Mouse (Mus musculus) gastrocnemius, postnatal 25 days (tissue): ENCODE measurements around the gene Ppard. TPM values are rescaled to one million over a fixed set of nuclear protein-coding genes. Genes with fewer than 3 reads are reported as not detected.
A peak's percentile ranks its signal among the peaks of the same experiment; 100 is the strongest.
"Not testable (repeated sequence)": the region's sequence is repeated elsewhere in the genome, so short reads cannot be mapped to it uniquely, and the experiment has no call there.

ENCODE experiments used
- DNase-seq: peaks from one replicate; pipeline ENCODE4 v3.0.0; 2022
- total RNA-seq, 2 experiments: library from RNA; stranded (reverse); gene quantifications; 1 replicate in 1 of 2; 2 replicates in 1 of 2; pipeline ENCODE4 v1.2.3; 2021

The Ppard gene
- total RNA-seq, 2 experiments from 2014 or later = 29.1 to 30.2 TPM

- no peak for DNase-seq
Measured at GRCm38 (mm10) chr17:28315611-28316160, 83.2 kb downstream of the Ppard start.

- no peak for DNase-seq
Measured at GRCm38 (mm10) chr17:28316476-28316875, 84.0 kb downstream of the Ppard start.

GRCm38 (mm10) chr17:28317091-28317490 lies 84.6 kb downstream of the Ppard start:
- no peak for DNase-seq

- no peak for DNase-seq
Measured at GRCm38 (mm10) chr17:28317725-28318124, 85.2 kb downstream of the Ppard start.

- no peak for DNase-seq
Measured at GRCm38 (mm10) chr17:28321700-28322099, 89.2 kb downstream of the Ppard start.

DNA sequence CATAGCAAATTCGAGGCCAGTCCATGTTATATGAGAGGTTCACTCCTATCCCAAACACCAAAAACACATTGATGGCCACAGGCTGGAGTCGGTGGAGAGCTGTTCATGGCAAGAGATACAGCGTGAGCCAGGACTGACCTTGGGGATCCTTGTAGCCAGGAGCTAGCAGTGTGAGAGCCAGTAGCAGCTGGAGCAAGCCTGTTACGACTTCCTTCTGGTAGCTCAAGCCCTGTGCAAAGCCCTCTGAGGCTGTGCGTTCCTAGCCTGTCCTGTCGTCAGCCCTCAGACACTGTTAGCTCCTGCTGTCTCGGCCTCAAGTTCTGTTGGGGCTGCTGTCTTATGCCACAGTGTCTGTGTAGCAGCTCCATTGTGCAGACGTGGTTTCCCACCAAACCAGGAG lies 91.3 kb downstream of the Ppard start:
- no peak for DNase-seq

GRCm38 (mm10) chr17:28324416-28324815 lies 91.9 kb downstream of the Ppard start:
- DNase-seq = not testable (repeated sequence)

DNA sequence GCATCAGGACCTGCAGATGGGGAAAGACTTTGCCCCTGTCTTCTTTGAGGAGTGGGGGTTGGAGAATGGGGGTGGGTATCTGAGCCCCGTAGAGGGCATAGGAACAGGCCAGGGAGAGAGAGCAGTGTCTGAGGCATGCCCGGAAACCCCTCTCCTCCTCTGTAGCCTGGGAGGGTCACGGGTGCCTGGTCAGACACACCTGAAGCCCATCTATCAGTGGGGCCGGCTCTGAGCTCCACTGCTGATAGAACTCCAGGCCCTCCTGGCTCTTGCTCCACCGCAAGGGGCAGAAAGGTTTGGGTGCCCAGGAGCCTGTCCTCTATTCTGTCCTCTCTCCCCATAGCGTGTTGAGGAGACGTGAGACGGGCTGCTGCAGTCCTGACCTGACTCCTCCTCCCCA lies 93.3 kb downstream of the Ppard start:
- no peak for DNase-seq

- no peak for DNase-seq
Measured at GRCm38 (mm10) chr17:28326951-28327350, 94.5 kb downstream of the Ppard start.

DNA sequence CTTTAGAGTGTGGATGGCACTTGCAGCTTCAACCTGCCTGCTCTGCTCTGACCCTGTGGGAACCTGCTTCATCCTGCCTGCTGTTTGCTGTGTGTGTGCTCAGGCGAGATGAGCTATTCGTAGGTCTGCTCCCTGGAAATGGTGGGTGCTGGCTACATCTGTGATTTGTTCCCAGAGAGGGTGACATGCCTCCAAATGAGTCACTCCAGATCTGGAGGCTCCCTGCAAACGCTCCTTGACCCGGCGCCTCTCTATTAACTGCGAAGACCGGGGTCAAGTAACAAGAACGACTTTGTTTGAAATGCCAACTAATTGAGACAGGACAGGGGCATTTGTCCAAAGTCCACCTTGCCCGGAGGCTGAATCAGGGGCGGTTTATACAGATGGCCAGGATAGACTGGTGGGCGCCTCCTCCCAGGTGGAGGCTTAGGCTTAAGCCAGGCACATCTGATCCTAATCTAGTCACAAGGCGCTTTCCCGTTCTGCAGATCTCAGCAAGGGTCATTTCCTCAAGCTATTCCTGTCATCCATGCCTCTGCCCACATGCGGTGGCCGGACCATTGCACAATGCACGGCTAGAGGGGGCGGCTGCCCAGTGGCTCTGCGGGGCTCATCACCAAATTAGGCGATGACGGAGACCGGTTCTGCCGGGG lies 95.3 kb downstream of the Ppard start:
- DNase-seq = no peak

GRCm38 (mm10) chr17:28328366-28328928 lies 95.9 kb downstream of the Ppard start, which contains the start of gene Rpl10a:
TSS of gene Rpl10a (plus strand) at chr17:28328471.
- peak; percentile 94 for DNase-seq

DNA sequence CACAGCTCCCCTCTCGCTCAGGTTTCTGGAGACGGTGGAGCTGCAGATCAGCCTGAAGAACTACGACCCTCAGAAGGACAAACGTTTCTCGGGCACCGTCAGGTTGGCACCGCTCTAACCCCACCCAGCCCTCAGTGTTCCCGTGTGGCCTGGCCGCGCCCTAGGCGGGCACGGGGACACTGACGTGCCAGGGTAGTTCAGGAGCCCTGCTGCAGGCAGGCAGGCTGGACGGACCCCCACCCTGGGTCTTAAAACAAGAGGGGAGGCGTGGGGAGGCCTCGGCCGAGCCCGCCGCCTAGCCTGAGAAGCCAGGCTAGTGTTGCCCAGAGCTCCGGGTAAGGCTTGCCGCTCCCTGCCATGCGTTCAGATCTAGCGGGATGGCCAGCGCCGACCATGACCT lies 96.4 kb downstream of the Ppard start:
- DNase-seq = no peak

- no peak for DNase-seq
Measured at GRCm38 (mm10) chr17:28329503-28330231, 97.2 kb downstream of the Ppard start.

- no peak for DNase-seq
Measured at GRCm38 (mm10) chr17:28330232-28330546, 97.7 kb downstream of the Ppard start.

DNA sequence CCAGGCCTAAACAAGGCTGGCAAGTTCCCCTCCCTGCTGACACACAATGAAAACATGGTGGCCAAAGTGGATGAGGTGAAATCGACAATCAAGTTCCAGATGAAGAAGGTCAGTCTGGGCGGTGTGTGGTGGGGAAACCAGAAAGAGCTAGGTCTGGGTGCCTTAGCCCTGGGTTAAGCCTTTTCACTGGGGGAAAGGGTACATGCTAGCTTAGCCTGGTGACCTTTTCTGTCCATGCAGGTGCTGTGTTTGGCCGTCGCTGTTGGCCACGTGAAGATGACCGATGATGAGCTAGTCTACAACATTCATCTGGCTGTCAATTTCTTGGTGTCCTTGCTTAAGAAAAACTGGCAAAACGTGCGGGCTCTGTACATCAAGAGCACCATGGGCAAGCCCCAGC lies 98.1 kb downstream of the Ppard start:
- DNase-seq = not testable (repeated sequence)

DNA sequence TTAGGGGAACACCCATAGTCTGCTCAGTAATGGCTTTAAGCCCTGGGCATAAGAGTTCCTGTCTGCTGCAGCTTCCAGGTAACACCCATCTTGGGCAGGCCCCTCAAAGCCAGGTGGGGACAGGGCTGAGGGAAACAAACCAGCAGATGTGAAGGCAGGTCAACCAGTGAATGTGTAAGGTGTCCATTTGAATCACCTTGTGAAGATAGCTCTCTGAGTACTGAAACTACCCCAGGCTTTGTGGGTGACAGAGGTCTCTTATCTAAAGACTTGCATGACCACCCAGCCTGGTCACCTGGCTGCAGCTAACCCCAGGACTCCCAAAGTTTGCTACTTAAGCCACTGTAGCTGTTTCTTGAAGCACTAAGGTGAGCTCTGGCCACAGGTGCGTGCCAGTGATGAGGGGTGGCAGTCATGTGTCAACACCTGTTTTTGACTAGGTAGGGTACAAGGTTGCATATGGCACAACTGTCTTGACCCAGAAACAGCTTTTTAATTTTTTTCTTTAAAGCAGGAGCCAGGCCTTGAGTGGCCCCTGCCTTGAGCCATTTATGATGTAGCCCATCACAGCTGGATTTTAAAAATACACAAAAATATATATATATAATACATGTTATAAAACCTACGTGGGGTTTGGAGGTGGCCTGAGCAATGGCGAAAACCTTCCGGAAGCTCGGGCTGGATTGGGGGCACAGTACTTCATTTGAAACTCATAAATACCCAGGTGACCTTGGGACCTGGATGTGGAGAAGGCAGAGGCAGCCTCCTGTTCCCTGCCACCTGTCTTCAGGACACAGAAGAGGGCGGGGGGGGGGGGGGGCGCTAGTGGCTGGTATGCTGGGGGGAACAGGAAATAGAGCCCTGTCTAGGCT lies 99.0 kb downstream of the Ppard start:
- DNase-seq = no peak

- DNase-seq = no peak
Measured at GRCm38 (mm10) chr17:28332113-28332914, 99.8 kb downstream of the Ppard start.

DNA sequence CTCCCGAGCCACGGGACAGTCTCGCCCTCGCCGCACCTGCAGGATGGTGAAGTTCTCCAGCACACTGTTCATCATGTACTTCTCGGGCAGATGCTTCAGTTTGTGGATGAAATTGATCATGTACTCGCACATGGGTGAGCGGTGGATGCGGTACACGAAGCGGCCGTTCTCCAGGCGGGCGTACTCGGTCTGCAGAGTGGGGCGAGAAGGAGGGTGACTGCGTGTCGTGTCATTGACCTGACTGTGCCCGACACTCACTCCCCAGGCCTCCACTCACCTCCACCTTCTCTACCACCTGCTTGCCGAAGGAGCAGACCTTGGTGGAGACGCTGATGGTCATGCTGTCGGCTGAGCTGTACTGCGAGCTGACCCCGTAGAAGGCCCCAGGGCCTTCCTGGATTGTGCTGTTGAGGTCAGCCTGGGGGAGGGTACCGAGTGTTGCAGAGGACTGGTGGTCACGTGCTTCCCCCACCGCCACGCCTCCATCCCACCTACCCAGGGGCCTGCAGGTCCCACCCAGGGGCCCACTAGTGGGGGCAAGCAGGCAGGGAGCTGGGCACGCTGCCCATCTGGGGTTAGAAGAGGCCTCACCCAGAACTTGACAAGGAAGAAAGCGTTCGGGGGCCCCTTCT lies 100.5 kb downstream of the Ppard start:
- no peak for DNase-seq

DNA sequence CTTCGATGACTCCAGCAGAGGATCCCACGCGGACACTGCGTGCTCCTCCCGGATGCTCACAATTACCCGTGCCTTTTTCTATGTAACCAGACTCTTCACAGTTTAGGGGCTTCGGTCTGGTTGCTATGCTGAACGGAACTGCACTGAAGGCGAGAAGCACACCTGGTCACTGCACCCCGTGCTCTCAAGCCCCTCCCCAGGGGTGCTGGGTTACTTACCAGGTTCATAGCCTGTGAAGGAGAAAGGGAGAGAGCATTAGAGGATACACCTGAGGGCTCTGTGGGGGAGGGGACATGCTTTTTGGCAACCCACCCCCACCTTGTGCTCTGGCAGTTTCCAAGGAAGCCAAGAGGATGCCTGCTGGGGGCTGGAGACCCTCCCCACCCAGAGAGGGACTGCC lies 102.8 kb downstream of the Ppard start:
- no peak for DNase-seq

DNA sequence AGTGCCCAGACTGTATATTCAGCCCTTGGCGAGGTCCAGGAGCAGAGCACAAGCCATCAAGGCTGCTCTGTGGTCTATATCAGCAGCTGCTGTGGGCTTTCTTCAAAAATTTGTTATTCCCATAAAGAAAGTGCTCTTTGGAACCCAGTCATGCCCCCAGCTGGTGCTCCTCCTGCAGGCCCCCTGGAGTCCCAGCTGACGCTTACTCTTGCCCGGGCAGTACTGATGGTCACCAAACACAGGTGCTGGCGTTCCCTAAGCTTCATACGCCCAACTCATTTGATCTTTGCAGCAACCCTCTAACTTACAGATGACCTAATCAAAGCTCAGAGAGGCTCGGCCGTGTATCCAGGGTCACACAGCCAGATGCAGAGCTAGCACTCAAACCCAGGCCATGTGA lies 105.0 kb downstream of the Ppard start:
- DNase-seq = no peak

DNA sequence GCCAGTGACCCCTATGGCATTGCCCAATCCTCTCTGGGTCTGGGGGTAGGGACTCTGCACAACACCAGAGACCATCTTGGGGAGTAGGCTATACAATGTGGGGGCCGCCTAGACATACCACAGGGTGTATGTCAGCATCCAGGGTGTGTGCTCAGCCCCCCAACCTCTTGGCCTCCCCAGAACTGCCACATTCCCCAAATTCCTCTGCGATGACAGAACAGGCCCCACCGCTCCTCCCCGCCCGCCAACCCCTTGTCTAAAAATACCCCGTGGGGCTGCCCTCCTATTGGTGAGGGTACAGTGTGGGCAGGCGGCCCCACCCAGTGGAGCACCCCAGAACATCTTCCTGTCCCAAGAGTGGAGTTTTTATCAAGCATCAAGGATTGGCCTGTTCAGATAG lies 108.1 kb downstream of the Ppard start:
- no peak for DNase-seq
